Mouse (Mus musculus) neural tube, embryonic 12.5 days (tissue): ENCODE results near the gene Dock9. TPM values are rescaled to one million over a fixed set of nuclear protein-coding genes. Genes with fewer than 3 reads are reported as not detected.
"Not testable (repeated sequence)": the region's sequence is repeated elsewhere in the genome, so short reads cannot be mapped to it uniquely, and the experiment has no call there.

Experiments used
- ATAC-seq: fragments of 200-750 bp; cut with Nextera tagmentation; 2 replicates; pipeline ENCODE4 v1.8.0; 2017; ENCODE audit warnings: low read depth, mild to moderate bottlenecking, moderate TSS enrichment, moderate library complexity; ENCODE audit not compliant: low FRiP score
- H3K27ac ChIP-seq: fragments of 300-500 bp; sonication (generic); 2 replicates; pipeline ENCODE4 v1.5.1; 2016
- H3K27me3 ChIP-seq: fragments of 300-500 bp; sonication (generic); replicated peaks from 2 replicates; pipeline ENCODE4 v1.6.1; 2016; ENCODE audit warnings: mild to moderate bottlenecking
- H3K36me3 ChIP-seq: fragments of 300-500 bp; sonication (generic); 2 replicates; pipeline ENCODE4 v1.6.1; 2016; ENCODE audit warnings: mild to moderate bottlenecking
- H3K4me1 ChIP-seq: fragments of 300-500 bp; sonication (generic); 2 replicates; pipeline ENCODE4 v1.6.1; 2016
- H3K4me2 ChIP-seq: fragments of 300-500 bp; sonication (generic); replicated peaks from 2 replicates; pipeline ENCODE4 v1.6.1; 2016; ENCODE audit warnings: mild to moderate bottlenecking
- H3K4me3 ChIP-seq: fragments of 300-500 bp; sonication (generic); 2 replicates; pipeline ENCODE4 v1.5.1; 2016
- H3K9ac ChIP-seq: fragments of 300-500 bp; sonication (generic); 2 replicates; pipeline ENCODE4 v1.6.1; 2016; ENCODE audit warnings: mild to moderate bottlenecking
- H3K9me3 ChIP-seq: fragments of 300-500 bp; sonication (generic); 2 replicates; pipeline ENCODE4 v1.6.1; 2016; ENCODE audit warnings: mild to moderate bottlenecking
- WGBS: fragments of 180-500 bp; shearing (Covaris S2); methylation state at CpG from one replicate; pipeline ENCODE4 v1.1.7; 2016; 5-methylcytosine and 5-hydroxymethylcytosine counted together
- polyA plus RNA-seq: library from polyadenylated mRNA; unstranded; fragments of >200 nt; fragmentation: Nextera tagmentation; extraction: Ambion mirVana; gene quantifications from 2 replicates; pipeline ENCODE4 v1.2.1, GENCODE M21; 2016

Gene Dock9
- polyA plus RNA-seq, 1 experiment from 2014 or later: 4.6 TPM

DNA sequence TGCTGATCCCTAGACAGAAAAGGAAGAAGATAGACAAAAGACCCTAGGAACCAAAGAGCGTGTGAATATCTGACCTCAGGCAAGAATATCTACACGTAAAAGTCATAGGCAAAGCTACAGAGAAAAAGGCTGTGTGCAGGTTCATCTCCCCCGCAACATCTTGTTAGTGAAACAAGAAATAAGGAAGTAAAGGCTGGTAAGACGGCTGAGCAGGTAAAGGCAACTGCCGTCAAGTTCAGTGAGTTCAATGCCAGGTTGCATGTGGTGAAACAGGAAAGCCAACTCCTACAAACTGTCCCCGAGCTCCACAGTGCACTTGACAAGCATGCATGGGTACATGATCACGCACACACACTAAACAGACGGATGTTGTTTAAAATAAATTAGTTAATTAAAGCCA lies 69.6 kb downstream of the Dock9 start:
- Histone ChIP-seq H3K36me3 (no peaks in the 10 kb centered on the region), H3K9ac (no peak overlapping the region), H3K27ac (no peak overlapping the region), H3K27me3 (no peaks in the 10 kb centered on the region), H3K4me1 (no peaks in the 10 kb centered on the region), H3K9me3 (no peaks in the 10 kb centered on the region), H3K4me2 (no peak overlapping the region), H3K4me3 (no peak overlapping the region)
- WGBS: 83% methylated on average over 8 of the region's 8 CpGs
- no peak for ATAC-seq

DNA sequence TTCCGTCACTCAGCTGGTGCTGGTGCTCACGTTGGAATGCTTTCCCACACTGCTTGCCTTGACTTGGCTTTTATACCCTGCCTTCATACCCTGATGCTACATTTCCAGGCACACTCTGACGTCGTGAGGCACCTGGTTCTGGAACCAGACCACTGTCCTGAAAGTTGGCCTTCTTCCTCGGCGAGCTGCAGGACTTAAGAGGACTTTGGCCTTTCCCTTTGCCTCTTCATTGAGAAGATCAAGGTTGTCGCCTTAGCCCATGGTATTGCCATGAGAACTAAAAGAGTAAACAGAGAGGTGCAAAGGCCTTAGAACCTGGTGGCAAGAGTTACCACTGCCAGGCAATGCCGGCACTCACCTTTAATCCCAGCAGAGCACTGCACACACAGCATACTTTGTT lies 73.1 kb downstream of the Dock9 start:
- Histone ChIP-seq H3K4me2 (no peak overlapping the region), H3K4me1 (no peaks in the 10 kb centered on the region), H3K9ac (no peak overlapping the region), H3K4me3 (no peak overlapping the region), H3K9me3 (no peaks in the 10 kb centered on the region), H3K27me3 (no peaks in the 10 kb centered on the region), H3K36me3 (no peaks in the 10 kb centered on the region), H3K27ac (no peak overlapping the region)
- ATAC-seq: no peak
- WGBS: 92% methylated on average over 8 of the region's 8 CpGs

DNA sequence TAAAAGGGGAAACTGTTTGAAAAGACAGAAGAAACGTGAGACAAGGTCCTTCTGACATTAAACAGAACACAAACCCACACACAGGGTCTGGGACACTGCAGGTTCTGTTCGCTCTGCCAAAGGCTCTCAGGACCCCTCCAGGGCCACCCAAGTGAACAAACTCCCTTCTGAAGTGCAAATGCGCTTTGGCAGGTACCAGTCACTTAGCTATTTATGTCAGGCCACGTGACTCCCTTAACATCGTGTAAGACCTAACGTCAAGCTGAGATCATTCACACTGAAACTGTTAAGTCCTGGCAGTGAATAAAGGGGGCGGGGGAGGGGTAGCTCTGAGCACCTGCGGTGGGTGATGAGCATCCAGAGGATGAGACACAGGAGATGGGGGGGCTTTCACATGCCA lies 74.9 kb downstream of the Dock9 start:
- Histone ChIP-seq H3K9me3 (no peaks in the 10 kb centered on the region), H3K9ac (no peak overlapping the region), H3K36me3 (no peaks in the 10 kb centered on the region), H3K4me1 (no peaks in the 10 kb centered on the region), H3K27ac (no peak overlapping the region), H3K4me3 (no peak overlapping the region), H3K4me2 (no peak overlapping the region), H3K27me3 (no peaks in the 10 kb centered on the region)
- 16% methylated on average over 8 of the region's 8 CpGs for WGBS
- ATAC-seq: 0 out of 2 replicates have a peak, but pooled peaks have one; percentile 7

DNA sequence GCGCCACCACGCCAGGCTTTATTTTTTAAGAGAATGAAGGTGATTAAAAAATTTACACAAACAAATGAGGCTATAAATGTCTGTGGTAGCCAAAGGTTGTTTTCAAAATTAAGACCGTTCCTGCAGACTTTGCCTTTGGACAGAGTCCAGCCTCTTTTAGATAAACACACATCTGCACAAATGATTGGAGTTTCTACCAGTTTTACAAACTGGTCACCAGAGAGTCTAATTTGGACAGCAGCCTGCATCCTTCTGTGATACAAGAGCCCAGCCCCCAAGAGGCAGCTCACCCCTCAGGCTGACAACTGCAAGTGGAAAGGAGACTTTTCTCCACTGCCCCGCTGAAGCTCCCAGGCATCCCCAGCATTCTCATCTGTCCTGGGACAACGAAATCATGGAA lies 76.2 kb downstream of the Dock9 start:
- no peak for ATAC-seq
- Histone ChIP-seq H3K9ac (no peak overlapping the region), H3K4me3 (no peak overlapping the region), H3K4me1 (no peaks in the 10 kb centered on the region), H3K9me3 (no peaks in the 10 kb centered on the region), H3K4me2 (no peak overlapping the region), H3K27me3 (no peaks in the 10 kb centered on the region), H3K27ac (no peak overlapping the region), H3K36me3 (no peaks in the 10 kb centered on the region)
- WGBS: 77% methylated on average over 5 of the region's 5 CpGs

DNA sequence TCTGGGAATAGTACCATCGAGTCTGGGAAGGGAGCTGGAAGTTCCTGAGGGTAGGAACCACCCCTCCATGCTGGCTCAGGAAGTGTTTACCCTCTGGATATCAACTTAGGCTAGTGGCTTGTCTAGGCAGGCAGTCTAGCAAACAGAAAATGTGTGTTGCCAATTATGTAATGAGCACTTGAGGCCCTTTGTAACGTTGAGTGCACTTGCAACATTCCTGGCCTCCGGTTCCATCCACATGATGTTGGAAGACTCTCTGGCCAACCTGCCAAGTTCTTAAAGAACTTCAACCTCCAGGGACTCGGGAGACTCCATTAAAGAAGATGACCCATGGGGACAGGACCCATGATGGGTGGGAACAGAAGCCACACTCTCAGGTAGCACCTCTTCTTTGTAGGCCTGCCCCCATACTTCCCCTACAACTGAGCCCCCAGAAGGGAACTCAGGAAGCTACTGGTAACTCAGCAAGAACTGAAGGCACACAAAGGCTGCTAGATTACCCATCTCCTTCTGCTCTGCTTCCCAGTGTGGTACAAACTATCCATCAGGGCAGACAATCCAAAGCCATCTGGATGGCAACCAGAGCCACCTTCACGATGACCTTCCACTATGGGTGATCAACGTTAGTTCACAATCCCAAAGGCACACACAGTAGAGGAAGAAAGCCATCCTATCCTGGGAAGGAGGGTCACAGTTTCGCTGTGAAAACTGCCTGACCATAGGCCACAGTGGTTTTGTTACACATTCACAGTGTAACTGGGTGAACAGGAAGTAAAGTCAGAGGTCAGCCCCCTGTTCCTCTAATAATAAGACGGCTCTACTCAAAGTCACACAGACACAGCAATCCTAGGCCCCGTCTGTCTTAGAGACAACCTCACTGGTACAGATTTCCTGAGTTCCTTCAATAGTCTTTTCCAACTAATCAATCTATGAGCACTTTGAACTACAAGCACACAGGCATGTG lies 77.7 kb downstream of the Dock9 start:
- WGBS: 82% methylated on average over 9 of the region's 9 CpGs
- no peak for ATAC-seq

DNA sequence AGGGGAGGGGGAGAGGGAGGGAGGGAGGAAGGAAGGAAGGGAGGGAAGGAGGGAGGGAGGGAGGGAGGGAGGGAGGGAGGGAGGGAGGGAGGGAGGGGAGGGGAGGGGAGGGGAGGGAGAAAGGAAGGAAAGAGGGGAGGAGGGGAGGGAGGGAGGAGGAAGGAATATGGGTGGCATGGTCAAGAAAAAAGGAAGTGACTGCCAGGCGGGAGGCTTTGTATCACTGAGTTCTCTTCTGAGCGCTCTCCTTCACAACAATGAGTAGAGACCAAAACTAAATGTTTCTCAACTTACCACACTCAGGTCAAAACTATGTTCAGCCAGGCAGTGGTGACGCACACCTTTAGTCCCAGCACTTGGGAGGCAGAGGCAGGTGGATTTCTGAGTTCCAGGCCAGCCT lies 82.8 kb downstream of the Dock9 start:
- H3K9me3 ChIP-seq, H3K4me1 ChIP-seq, H3K4me2 ChIP-seq, H3K4me3 ChIP-seq, H3K27me3 ChIP-seq, H3K36me3 ChIP-seq, H3K27ac ChIP-seq, ATAC-seq, H3K9ac ChIP-seq: not testable (repeated sequence)
- WGBS: 97% methylated on average over 3 of the region's 3 CpGs

More for the DNA sequence above, 77.7 kb downstream of the Dock9 start:
- no peaks in the 10 kb centered on the region for H3K36me3 ChIP-seq
- H3K4me2 ChIP-seq: no peak overlapping the region
- H3K27ac ChIP-seq: no peak overlapping the region
- H3K4me1 ChIP-seq: no peaks in the 10 kb centered on the region
- H3K4me3 ChIP-seq: no peak overlapping the region
- no peaks in the 10 kb centered on the region for H3K9me3 ChIP-seq
- no peak overlapping the region for H3K9ac ChIP-seq
- no peaks in the 10 kb centered on the region for H3K27me3 ChIP-seq

DNA sequence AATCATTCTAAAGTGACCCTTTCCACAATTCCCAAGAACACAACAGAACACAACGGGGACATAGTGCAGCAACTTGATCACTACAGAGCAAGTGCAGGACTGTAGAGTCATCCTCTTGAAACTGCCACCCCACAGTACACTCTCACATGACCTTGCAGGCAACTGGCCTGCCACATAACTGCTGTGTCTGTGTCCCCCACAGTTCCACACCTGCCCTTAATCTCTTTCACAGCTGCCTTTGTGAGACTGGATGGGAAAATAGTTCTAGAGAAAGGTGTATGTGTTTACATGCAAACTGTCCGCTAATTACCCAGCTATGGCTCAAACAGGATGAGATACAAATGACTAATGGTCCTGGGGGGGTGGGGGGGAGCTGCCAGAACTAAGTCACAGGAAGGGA lies 83.4 kb downstream of the Dock9 start:
- 71% methylated on average over 2 of the region's 2 CpGs for WGBS
- Histone ChIP-seq H3K36me3 (no peaks in the 10 kb centered on the region), H3K27me3 (no peaks in the 10 kb centered on the region), H3K9me3 (no peaks in the 10 kb centered on the region), H3K4me2 (no peak overlapping the region), H3K4me3 (no peak overlapping the region), H3K27ac (no peak overlapping the region), H3K9ac (no peak overlapping the region), H3K4me1 (peaks cover 9% of the 10 kb centered on the region)
- ATAC-seq: no peak

DNA sequence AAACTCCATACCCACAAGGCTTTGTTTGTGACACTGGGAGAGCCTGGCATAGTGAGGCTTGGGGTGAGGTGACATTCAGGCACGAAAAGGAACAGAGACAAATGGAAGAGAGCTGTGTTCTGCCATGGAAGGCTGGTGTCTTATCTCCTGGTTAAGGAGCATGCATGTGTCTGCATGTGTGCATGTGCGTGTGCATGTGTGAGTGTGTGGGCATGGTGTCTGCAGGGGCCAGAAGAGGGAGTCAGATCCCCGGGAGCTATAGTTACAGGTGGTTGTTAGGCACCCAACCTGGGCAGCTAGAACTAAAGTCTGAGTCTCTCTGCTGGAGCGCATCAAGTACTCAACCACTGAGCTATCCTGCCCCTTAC lies 83.8 kb downstream of the Dock9 start:
- H3K36me3 ChIP-seq: no peaks in the 10 kb centered on the region
- no peaks in the 10 kb centered on the region for H3K9me3 ChIP-seq
- H3K4me2 ChIP-seq: no peak overlapping the region
- no peak overlapping the region for H3K27ac ChIP-seq
- no peak overlapping the region for H3K9ac ChIP-seq
- H3K4me3 ChIP-seq: no peak overlapping the region
- H3K27me3 ChIP-seq: no peaks in the 10 kb centered on the region
- no peak for ATAC-seq
- H3K4me1 ChIP-seq: peaks cover 9% of the 10 kb centered on the region
- WGBS: 62% methylated on average over 4 of the region's 4 CpGs

DNA sequence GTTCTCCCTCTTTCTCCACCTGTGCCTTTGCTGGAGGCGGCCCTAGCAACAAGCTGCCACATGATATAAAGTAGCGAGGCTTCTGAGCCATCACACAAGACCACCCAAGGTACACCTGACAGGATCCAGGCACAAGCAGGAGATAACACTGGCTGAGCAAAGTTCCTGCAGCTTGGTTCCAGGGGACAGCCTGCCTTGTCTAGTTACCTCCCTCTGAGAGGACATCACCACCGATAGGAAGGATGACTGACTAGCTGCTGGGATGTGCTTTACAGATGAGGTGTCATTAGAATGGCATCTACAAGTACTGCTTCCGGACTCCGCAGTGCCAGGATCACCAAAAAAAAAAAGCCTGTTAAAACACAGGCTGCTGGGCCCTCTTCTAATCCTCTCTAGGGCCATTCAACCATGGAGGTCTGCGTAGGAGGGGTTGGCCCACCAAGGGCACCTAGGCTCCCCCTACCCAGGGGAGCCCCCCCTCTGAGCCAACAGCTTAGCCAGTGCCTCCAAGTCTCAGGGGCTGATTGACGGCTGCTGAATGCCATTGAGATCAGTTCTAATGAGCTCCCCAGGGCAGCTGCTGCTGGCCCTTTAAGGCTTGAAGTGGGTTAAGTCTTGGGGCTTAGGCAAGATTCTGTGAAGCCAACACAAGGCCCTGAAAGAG lies 84.3 kb downstream of the Dock9 start:
- H3K4me2 ChIP-seq: no peak overlapping the region
- no peaks in the 10 kb centered on the region for H3K27me3 ChIP-seq
- H3K9ac ChIP-seq: no peak overlapping the region
- no peak overlapping the region for H3K27ac ChIP-seq
- ATAC-seq: 0 out of 2 replicates have a peak, but pooled peaks have one; percentile 29
- H3K9me3 ChIP-seq: no peaks in the 10 kb centered on the region
- peaks cover 9% of the 10 kb centered on the region for H3K4me1 ChIP-seq
- H3K4me3 ChIP-seq: no peak overlapping the region
- H3K36me3 ChIP-seq: no peaks in the 10 kb centered on the region
- 17% methylated on average over 7 of the region's 7 CpGs for WGBS

DNA sequence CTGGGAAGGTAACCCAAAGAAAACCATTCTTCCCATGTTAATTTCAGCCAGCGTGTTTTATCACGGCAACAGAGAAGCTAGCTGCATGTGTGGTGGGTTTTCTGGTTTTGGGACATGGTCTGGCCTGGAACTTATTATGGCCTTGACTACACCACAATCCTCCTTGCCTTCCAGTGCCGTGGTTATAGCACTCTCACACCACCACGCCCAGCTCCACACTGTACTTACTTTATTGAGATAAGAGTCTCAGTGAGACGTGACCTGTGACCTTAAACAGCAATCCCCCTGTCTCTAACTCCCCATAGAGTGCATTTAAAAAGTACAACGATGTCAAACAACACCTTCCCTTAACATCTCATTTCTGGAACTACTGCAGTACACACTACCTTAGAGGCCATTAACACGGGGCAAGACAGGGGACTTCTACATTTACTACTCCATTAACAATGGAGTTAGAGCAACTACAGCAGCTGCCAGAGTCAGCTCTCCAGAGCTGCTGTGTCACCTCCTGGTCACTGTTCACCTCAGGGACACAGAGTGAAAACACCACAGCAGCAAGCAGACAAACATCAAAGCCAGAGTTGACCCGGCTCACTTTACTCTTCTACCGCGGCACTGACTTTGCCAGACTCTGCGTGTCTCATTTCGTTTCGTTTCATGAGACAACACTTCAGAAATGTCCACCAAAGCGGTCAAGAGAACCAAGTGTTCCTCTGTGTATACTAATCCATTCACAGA lies 86.4 kb downstream of the Dock9 start:
- Histone ChIP-seq H3K27ac (no peak overlapping the region), H3K4me1 (peaks cover 9% of the 10 kb centered on the region), H3K4me2 (no peak overlapping the region), H3K9me3 (no peaks in the 10 kb centered on the region), H3K27me3 (no peaks in the 10 kb centered on the region), H3K36me3 (no peaks in the 10 kb centered on the region), H3K4me3 (no peak overlapping the region), H3K9ac (no peak overlapping the region)
- no peak for ATAC-seq
- 72% methylated on average over 14 of the region's 14 CpGs for WGBS

DNA sequence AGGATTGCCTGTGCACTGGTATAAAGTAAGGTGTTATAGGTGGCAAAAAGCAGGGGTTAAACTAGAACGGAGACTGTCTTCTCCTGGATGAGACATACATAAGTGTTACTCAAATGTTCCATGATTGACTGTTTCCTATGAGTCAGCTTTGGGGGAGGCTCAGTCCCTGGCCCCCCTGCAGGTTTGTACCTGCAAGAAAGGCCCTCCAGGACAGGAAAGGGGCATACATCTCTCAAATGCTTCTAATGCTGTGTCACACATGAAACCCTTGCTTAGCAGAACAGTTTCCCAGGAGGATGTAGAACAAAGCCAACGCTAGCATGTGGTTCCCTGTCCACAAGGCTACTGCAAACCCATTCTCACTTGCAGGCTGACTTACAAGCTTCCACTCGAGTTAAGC lies 87.5 kb downstream of the Dock9 start:
- H3K9me3 ChIP-seq: no peaks in the 10 kb centered on the region
- 79% methylated on average over 3 of the region's 3 CpGs for WGBS
- no peak overlapping the region for H3K4me3 ChIP-seq
- H3K9ac ChIP-seq: no peak overlapping the region
- no peak for ATAC-seq
- no peaks in the 10 kb centered on the region for H3K27me3 ChIP-seq
- no peak overlapping the region for H3K27ac ChIP-seq
- H3K4me1 ChIP-seq: peaks cover 9% of the 10 kb centered on the region
- no peaks in the 10 kb centered on the region for H3K36me3 ChIP-seq
- H3K4me2 ChIP-seq: no peak overlapping the region

DNA sequence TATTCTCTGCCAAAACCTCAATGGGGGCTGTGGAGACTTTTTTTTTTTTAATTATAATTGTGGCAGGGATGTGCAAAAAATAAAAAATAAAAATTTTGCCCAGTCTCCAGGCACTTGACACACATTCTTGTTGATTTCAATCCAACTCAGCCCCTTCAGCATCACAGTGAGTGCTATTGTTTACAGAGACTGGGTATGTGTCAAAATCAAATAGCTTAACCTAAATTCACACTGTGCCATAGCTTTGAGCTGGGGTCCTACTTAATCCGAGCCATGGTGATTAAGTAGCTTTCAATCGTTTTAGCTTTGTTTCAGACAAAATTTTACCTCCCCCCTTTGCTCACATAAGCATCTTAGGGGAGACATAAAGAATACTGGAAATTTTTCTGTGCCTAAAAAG lies 89.4 kb downstream of the Dock9 start:
- Histone ChIP-seq H3K36me3 (no peaks in the 10 kb centered on the region), H3K4me1 (peaks cover 3% of the 10 kb centered on the region; the same call in 1 of the 2 replicates), H3K27me3 (no peaks in the 10 kb centered on the region), H3K9me3 (no peaks in the 10 kb centered on the region), H3K4me2 (no peak overlapping the region), H3K4me3 (no peak overlapping the region), H3K27ac (no peak overlapping the region), H3K9ac (no peak overlapping the region)
- no peak for ATAC-seq
- WGBS: 46% methylated on average over 2 of the region's 2 CpGs
